Mouse (Mus musculus): Measurements from ENCODE around the gene Npcd. TPM values are rescaled to one million over a fixed set of nuclear protein-coding genes. Genes with fewer than 3 reads are reported as not detected.

Gene Npcd
- 0.81 TPM in 1 of 2 replicates, not detected in the other for polyA plus RNA-seq (2015; fragmentation: Nextera tagmentation; extraction: Ambion mirVana)

DNA sequence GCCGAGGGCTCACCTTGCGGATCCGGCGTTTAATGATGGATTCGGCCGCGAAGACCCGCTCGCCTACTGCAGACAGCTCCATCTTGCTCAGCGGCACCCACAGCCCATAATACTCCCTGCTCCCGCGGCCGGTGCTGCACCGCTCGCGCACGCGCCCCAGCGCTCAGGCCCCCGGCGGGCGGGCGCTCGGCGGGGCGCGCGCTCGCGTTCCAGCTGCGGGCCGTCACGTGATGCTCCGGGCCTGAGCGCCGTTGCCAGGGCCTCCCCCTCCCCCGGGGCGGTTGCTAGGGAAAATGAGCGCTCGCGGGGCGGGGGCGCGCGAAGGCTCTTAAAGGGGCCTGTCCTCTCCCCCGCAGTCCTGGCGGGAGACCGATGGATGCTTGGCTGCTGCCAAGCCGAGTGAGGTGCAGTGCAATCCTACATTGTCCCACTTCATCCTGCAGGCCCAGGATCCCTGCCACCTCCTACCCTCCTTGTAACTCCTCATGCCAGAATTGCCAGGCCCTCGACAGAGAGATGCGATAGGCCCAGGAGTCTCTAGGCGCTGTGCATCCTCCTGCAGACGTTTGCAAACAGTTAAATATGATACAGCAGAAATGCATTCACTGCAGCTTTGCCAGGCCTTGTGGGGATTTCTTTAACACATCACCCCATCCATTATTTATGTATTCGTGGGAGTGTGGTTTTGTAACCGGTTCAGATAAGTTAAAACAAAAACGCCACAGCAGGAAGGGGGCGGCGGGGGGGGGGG lies at the start of gene Npcd, which contains the start of gene Cbx6:
Npcd (minus strand) TSS at position 108 of the 751 bp plus-strand sequence.
Cbx6 (minus strand) TSS at position 559 of the 751 bp plus-strand sequence.
- Histone ChIP-seq H3K4me1 (replicated peaks; ENCODE audit: control insufficient read depth, insufficient read depth) (no peaks in the 10 kb centered on the region), H3K27me3 (ENCODE audit: control insufficient read depth, insufficient read depth, low read length) (no peaks in the 10 kb centered on the region), H3K36me3 (ENCODE audit: control insufficient read depth, insufficient read depth, low read length) (no peaks in the 10 kb centered on the region; the same call in 1 of the 2 replicates), H3K4me3 (ENCODE audit: low read depth, low read length) (peak within 1 kb of the TSS; percentile 78), H3K9ac (ENCODE audit: low read length) (peak within 1 kb of the TSS; percentile 84), H3K9me3 (ENCODE audit: control insufficient read depth, low read length) (no peaks in the 10 kb centered on the region), H3K27ac (replicated peaks) (peak within 1 kb of the TSS; percentile 90), H3K4me2 (replicated peaks; ENCODE audit: low read depth) (peak within 1 kb of the TSS; percentile 89)
- ATAC-seq (ENCODE audit: low FRiP score, low TSS enrichment) = peak; percentile 88
- WGBS = under 1% methylated on average over 43 of the region's 58 CpGs
- TF ChIP-seq CTCF (IDR thresholded peaks at IDR 0.05; ENCODE audit: low read depth) (no peak), EP300 (optimal IDR thresholded peaks at IDR 0.05) (no peak)
- peak; percentile 93 for DNase-seq (ENCODE audit: low spot score)

DNA sequence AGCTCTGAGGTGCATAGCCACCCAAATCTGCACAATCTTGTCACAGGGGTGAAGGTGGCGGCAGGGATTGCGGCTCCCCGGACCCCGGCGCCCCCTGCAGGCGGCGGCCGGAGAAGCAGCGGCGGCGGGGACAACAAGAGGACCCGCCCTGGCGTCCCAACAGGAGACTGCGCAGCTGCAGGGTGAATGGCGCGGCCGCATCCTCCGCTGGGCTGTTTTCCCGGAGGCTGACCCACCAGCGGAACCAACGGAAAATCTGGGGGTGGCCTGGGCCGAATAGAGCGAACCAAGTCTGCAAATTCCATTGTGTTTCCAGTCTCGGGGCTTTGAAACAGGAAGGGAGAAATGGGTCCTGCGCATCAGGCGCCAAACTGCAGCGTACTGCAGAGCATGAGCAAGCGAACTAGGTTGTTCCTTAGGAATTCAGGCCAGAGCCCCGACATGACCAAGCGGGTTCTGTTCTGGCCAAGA lies 49.4 kb upstream of the Npcd start:
- H3K27me3 ChIP-seq (ENCODE audit: control insufficient read depth, insufficient read depth, low read length) = no peaks in the 10 kb centered on the region
- no peaks in the 10 kb centered on the region for H3K36me3 ChIP-seq (ENCODE audit: control insufficient read depth, insufficient read depth, low read length)
- no peaks in the 10 kb centered on the region for H3K9me3 ChIP-seq (ENCODE audit: control insufficient read depth, low read length)
- peaks cover 4% of the 10 kb centered on the region for H3K4me1 ChIP-seq (replicated peaks; ENCODE audit: control insufficient read depth, insufficient read depth)
- DNase-seq (ENCODE audit: low spot score) (peak; percentile 94), ATAC-seq (ENCODE audit: low FRiP score, low TSS enrichment) (peak; percentile 81)
- peak overlapping the region; percentile 81 for H3K27ac ChIP-seq (replicated peaks)
- under 1% methylated on average over 30 of the region's 30 CpGs for WGBS
- 0 out of 2 replicates have a peak overlapping the region, but pooled peaks have one; percentile 28 for H3K9ac ChIP-seq (ENCODE audit: low read length)
- TF ChIP-seq CTCF (IDR thresholded peaks at IDR 0.05; ENCODE audit: low read depth) (peak; percentile 96), EP300 (optimal IDR thresholded peaks at IDR 0.05) (no peak)
- H3K4me2 ChIP-seq (replicated peaks; ENCODE audit: low read depth) = peak overlapping the region; percentile 53
- peak overlapping the region; percentile 42 for H3K4me3 ChIP-seq (ENCODE audit: low read depth, low read length)

DNA sequence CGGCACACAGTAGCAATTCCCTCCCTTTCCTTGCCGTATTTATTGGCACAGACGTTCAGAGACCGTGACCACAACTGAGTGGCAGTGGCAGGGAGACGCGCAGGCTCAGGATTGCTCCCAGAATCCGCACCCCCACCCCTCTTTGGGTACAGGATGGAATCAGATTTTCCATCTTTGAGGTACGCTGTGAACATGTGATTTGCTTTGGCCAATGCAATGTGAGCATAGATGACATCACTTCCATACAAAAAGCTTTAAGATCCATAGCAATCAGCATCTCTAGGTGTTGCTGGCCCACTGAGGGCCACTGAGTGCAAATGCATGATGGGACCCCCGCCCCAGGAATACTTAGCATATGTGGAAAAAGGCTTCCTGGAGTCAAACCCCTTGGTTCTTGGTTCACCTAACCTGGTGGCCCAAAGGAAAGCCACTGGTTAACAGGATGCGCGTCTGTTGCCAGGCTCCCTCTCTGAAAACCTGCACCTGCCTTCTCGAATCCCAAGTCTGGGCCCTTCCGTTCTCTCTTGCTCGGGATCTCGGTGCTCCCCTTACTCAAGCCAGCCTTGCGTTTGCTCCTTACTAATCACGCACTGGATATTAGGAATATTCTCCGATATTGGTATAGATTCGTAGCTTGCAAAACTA lies 48.7 kb upstream of the Npcd start:
- H3K4me1 ChIP-seq (replicated peaks; ENCODE audit: control insufficient read depth, insufficient read depth) = peaks cover 4% of the 10 kb centered on the region
- no peaks in the 10 kb centered on the region for H3K9me3 ChIP-seq (ENCODE audit: control insufficient read depth, low read length)
- H3K4me3 ChIP-seq (ENCODE audit: low read depth, low read length) = peak overlapping the region; percentile 14; the same call in 1 of the 2 replicates
- 31% methylated on average over 19 of the region's 19 CpGs for WGBS
- no peak overlapping the region for H3K9ac ChIP-seq (ENCODE audit: low read length)
- H3K4me2 ChIP-seq (replicated peaks; ENCODE audit: low read depth) = peak overlapping the region; percentile 53
- TF ChIP-seq EP300 (optimal IDR thresholded peaks at IDR 0.05) = no peak
- no peak for TF ChIP-seq CTCF (IDR thresholded peaks at IDR 0.05; ENCODE audit: low read depth)
- H3K36me3 ChIP-seq (ENCODE audit: control insufficient read depth, insufficient read depth, low read length) = no peaks in the 10 kb centered on the region
- H3K27ac ChIP-seq (replicated peaks) = no peak overlapping the region
- H3K27me3 ChIP-seq (ENCODE audit: control insufficient read depth, insufficient read depth, low read length) = no peaks in the 10 kb centered on the region
- ATAC-seq (ENCODE audit: low FRiP score, low TSS enrichment) (no peak), DNase-seq (ENCODE audit: low spot score) (no peak)

DNA sequence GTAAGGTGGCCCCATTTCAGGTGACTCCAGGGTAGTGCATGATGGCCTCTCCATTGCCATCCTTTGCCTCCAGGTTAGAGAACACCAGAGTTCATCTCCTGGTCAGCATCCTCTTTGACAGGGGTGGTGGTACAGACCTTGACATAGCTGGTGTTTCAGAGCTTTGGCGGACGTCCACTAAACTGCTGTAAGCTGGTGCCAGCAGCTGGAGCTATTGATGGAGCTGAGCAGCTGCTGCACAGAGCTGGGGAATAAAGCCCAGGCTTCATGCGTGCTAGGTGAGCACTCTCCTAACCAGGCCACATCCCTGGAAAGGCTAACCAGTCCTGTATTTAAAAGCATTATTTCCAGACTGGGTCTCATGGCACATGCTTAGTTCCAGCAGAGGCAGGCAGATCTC lies 46.4 kb upstream of the Npcd start:
- H3K4me3 ChIP-seq (ENCODE audit: low read depth, low read length) = no peak overlapping the region
- no peak for TF ChIP-seq EP300 (optimal IDR thresholded peaks at IDR 0.05)
- no peak for TF ChIP-seq CTCF (IDR thresholded peaks at IDR 0.05; ENCODE audit: low read depth)
- DNase-seq (ENCODE audit: low spot score) (no peak), ATAC-seq (ENCODE audit: low FRiP score, low TSS enrichment) (no peak)
- H3K4me2 ChIP-seq (replicated peaks; ENCODE audit: low read depth) = no peak overlapping the region
- no peak overlapping the region for H3K27ac ChIP-seq (replicated peaks)
- H3K36me3 ChIP-seq (ENCODE audit: control insufficient read depth, insufficient read depth, low read length) = no peaks in the 10 kb centered on the region
- peaks cover 4% of the 10 kb centered on the region for H3K4me1 ChIP-seq (replicated peaks; ENCODE audit: control insufficient read depth, insufficient read depth)
- H3K27me3 ChIP-seq (ENCODE audit: control insufficient read depth, insufficient read depth, low read length) = no peaks in the 10 kb centered on the region
- H3K9ac ChIP-seq (ENCODE audit: low read length) = no peak overlapping the region
- 65% methylated on average over 3 of the region's 3 CpGs for WGBS
- no peaks in the 10 kb centered on the region for H3K9me3 ChIP-seq (ENCODE audit: control insufficient read depth, low read length)

DNA sequence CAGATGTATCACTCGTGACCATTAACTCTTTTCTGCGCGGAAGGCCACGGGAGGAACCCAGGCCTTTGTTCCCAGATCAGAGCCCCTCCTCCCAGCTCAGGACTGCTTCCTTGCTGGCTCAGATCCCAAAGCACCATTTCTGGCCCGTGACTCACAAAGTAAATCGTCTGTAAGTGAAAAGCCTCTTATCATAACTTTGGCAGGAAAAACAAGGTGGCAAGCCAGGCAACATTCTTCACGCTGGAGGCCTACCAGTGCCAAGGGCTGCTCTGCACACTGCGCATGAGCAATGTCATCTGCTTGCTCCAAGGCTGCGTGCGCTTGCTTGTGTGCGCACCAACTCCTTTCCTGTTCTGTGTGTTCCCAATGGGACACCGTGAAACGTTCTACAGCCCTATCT lies 45.3 kb upstream of the Npcd start:
- peak overlapping the region; percentile 38; the same call in 1 of the 2 replicates for H3K4me2 ChIP-seq (replicated peaks; ENCODE audit: low read depth)

More for the DNA sequence above, 45.3 kb upstream of the Npcd start:
- DNase-seq (ENCODE audit: low spot score) = peak; percentile 94
- Histone ChIP-seq H3K4me3 (ENCODE audit: low read depth, low read length) (no peak overlapping the region), H3K9me3 (ENCODE audit: control insufficient read depth, low read length) (no peaks in the 10 kb centered on the region), H3K27ac (replicated peaks) (peak overlapping the region; percentile 92), H3K27me3 (ENCODE audit: control insufficient read depth, insufficient read depth, low read length) (no peaks in the 10 kb centered on the region), H3K4me1 (replicated peaks; ENCODE audit: control insufficient read depth, insufficient read depth) (peaks cover 4% of the 10 kb centered on the region), H3K9ac (ENCODE audit: low read length) (no peak overlapping the region), H3K36me3 (ENCODE audit: control insufficient read depth, insufficient read depth, low read length) (no peaks in the 10 kb centered on the region)
- no peak for TF ChIP-seq CTCF (IDR thresholded peaks at IDR 0.05; ENCODE audit: low read depth)
- no peak for TF ChIP-seq EP300 (optimal IDR thresholded peaks at IDR 0.05)
- peak; percentile 91 for ATAC-seq (ENCODE audit: low FRiP score, low TSS enrichment)
- 8% methylated on average over 13 of the region's 13 CpGs for WGBS

Measured in stomach, postnatal 0 days (tissue).